Mouse (Mus musculus): Measurements from ENCODE around the gene Gria2.

- no peak for TF ChIP-seq EP300 (IDR thresholded peaks at IDR 0.05; ENCODE audit: low read depth)
- no peak for TF ChIP-seq CTCF (IDR thresholded peaks at IDR 0.05; ENCODE audit: low read depth)
Observed at GRCm38 (mm10) chr3:80652213-80652612, 150.4 kb downstream of the Gria2 start.
